In genomic region chr7:51750271-51750670, GRCm38 (mm10) we compare ENCODE assay signal across 15 mouse cellular contexts.
DNase-seq lines count a peak whose midpoint lies in the region; ATAC-seq lines count a peak whose summit lies in the region.
"Had no signal": no experiment of that assay in that cellular context is flagged by ENCODE, and none has a peak within 500 bp of the region (broad histone marks: within the 10 kb centered on the region; RNA-seq: fewer than 3 reads in every experiment).

No protein-coding gene starts in this region.

- no peaks in the 10 kb centered on the region; the same call in 1 of the 2 replicates for H3K27me3 ChIP-seq in neural tube, embryonic 11.5 days (ENCODE audit: control insufficient read depth, insufficient read depth, low read length)
- no peaks in the 10 kb centered on the region for H3K27me3 ChIP-seq in hindbrain, embryonic 15.5 days
- no peaks in the 10 kb centered on the region for H3K27me3 ChIP-seq in midbrain, embryonic 15.5 days (replicated peaks)
- H3K27me3 ChIP-seq: limb, embryonic 15.5 days had no signal

- WGBS in neural tube, embryonic 11.5 days = 95% methylated on average over 1 of the region's 1 CpGs
- 79% methylated on average over 1 of the region's 1 CpGs for WGBS in hindbrain, embryonic 15.5 days
- WGBS in midbrain, embryonic 15.5 days = 76% methylated on average over 1 of the region's 1 CpGs

- no peak for ATAC-seq in neural tube, embryonic 11.5 days (ENCODE audit: insufficient read depth, low FRiP score, low TSS enrichment)
- no peak for ATAC-seq in hindbrain, embryonic 15.5 days (ENCODE audit: low FRiP score, low read depth)
- no peak for ATAC-seq in midbrain, embryonic 15.5 days (replicated peaks)

- H3K4me3 ChIP-seq in neural tube, embryonic 11.5 days (ENCODE audit: low read depth, low read length) = no peak overlapping the region
- H3K4me3 ChIP-seq in hindbrain, embryonic 15.5 days = no peak overlapping the region
- H3K4me3 ChIP-seq in midbrain, embryonic 15.5 days = no peak overlapping the region
- H3K4me3 ChIP-seq: limb, embryonic 15.5 days had no signal

- H3K9ac ChIP-seq in neural tube, embryonic 11.5 days (ENCODE audit: low read length) = no peak overlapping the region
- H3K9ac ChIP-seq in hindbrain, embryonic 15.5 days = no peak overlapping the region
- H3K9ac ChIP-seq in midbrain, embryonic 15.5 days = no peak overlapping the region
- H3K9ac ChIP-seq: limb, embryonic 15.5 days; lung, embryonic 14.5 days had no signal

- no peak for DNase-seq in neural tube, embryonic 11.5 days (ENCODE audit: low spot score)
- DNase-seq in neural tube, embryonic 10.5 days (ENCODE audit: extremely low spot score, low spot score) = no peak
- no peak for DNase-seq in adrenal gland, postnatal 25 days
- no peak for DNase-seq in layer of hippocampus, adult 18-20 months (ENCODE audit: low spot score in 2 of 2)
- DNase-seq in gastrocnemius, adult 8-10 months (ENCODE audit: low spot score in 2 of 2) = no peak
- DNase-seq: adrenal gland, adult 8-10 months; cerebellum, adult 9-11 months; heart, adult 18-20 months; kidney, adult 11 months; lung, embryonic 14.5 days; thymus, postnatal 36 days had no signal

- H3K9me3 ChIP-seq in neural tube, embryonic 11.5 days (ENCODE audit: control insufficient read depth, low read length) = no peaks in the 10 kb centered on the region
- H3K9me3 ChIP-seq in hindbrain, embryonic 15.5 days = no peaks in the 10 kb centered on the region
- no peaks in the 10 kb centered on the region for H3K9me3 ChIP-seq in midbrain, embryonic 15.5 days
- H3K9me3 ChIP-seq: limb, embryonic 15.5 days had no signal

- no peak overlapping the region for H3K4me2 ChIP-seq in neural tube, embryonic 11.5 days (ENCODE audit: low read depth)
- H3K4me2 ChIP-seq in hindbrain, embryonic 15.5 days = no peak overlapping the region
- no peak overlapping the region for H3K4me2 ChIP-seq in midbrain, embryonic 15.5 days
- H3K4me2 ChIP-seq: limb, embryonic 15.5 days; lung, embryonic 14.5 days had no signal

- no peaks in the 10 kb centered on the region; the same call in 1 of the 2 replicates for H3K4me1 ChIP-seq in neural tube, embryonic 11.5 days (ENCODE audit: control insufficient read depth, insufficient read depth, low read length)
- H3K4me1 ChIP-seq in hindbrain, embryonic 15.5 days (replicated peaks) = peaks cover 29% of the 10 kb centered on the region
- peaks cover 28% of the 10 kb centered on the region for H3K4me1 ChIP-seq in midbrain, embryonic 15.5 days

- H3K27ac ChIP-seq in neural tube, embryonic 11.5 days (ENCODE audit: low read depth, low read length) = peak overlapping the region; percentile 74; the same call in 1 of the 2 replicates
- H3K27ac ChIP-seq in hindbrain, embryonic 15.5 days (replicated peaks) = peak overlapping the region; percentile 88
- peak overlapping the region; percentile 93 for H3K27ac ChIP-seq in midbrain, embryonic 15.5 days
- H3K27ac ChIP-seq: limb, embryonic 15.5 days; stomach, postnatal 0 days had no signal

- H3K36me3 ChIP-seq in neural tube, embryonic 11.5 days (ENCODE audit: control insufficient read depth, insufficient read depth, low read length) = no peaks in the 10 kb centered on the region
- H3K36me3 ChIP-seq in hindbrain, embryonic 15.5 days = no peaks in the 10 kb centered on the region
- H3K36me3 ChIP-seq in midbrain, embryonic 15.5 days (replicated peaks) = no peaks in the 10 kb centered on the region
- H3K36me3 ChIP-seq: limb, embryonic 15.5 days had no signal
